Mouse (Mus musculus): ENCODE measurements around the gene Mpped2. TPM values are rescaled to one million over a fixed set of nuclear protein-coding genes. Genes with fewer than 3 reads are reported as not detected.

The Mpped2 gene
- total RNA-seq, 2 experiments from 2014 or later: 29.9 to 32.2 TPM

DNA sequence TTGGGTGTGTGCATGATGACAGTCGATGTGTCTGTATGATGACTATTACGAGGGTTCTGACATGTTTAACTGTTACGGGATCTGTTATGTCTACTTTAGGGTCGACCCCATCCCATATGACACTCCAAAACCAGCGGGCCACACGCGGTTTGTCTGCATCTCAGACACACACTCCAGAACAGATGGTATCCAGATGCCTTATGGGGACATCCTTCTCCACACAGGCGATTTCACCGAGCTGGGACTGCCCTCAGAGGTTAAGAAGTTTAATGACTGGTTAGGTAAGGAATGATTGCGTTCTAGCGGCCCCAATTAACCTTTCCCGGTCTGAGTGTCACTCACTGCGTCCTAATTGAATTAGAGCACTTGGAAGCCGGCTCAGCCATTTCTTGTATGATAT lies 51.5 kb downstream of the Mpped2 start:
- no peak for DNase-seq (ENCODE audit: low spot score in 2 of 2)

DNA sequence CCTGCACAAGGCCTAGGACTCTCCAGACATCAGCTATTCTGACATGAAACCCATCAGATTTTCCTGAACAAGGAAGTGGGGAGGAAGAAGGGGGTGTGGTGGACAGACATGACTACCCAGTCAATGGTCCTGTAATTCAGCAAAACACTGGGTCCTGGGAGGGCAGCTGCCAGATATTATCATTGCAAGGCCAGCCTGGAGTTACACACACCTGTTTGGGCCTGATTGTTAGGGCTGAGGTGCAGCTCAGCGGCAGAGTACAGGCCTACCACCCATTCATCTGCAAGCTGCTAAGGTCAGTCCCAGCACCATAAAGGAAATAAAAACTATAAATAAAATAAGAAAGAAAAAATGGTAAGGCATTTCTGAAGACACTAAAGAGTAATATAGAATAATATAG lies 52.3 kb downstream of the Mpped2 start:
- no peak for DNase-seq (ENCODE audit: low spot score in 2 of 2)

DNA sequence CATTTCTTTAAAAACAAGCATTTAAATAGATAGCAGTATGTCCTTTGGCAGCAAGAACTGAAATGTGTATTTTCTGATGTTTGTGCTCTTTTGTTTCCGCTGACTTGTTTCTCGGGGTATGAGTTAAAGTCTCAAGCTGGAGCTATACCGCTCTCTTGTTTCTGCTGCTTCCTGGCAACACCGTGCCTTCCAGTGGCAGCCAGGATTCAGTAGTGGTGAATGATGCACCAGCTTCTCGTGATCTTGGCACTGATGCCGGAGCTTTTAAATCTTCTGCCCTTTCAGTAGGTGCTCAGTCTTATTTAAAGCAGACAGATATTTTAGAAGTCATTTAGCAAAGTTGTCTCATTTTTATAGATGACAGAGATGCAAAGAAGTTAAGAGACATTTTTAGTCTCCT lies 53.1 kb downstream of the Mpped2 start:
- peak; percentile 26 to 27 for DNase-seq (ENCODE audit: low spot score in 2 of 2)

DNA sequence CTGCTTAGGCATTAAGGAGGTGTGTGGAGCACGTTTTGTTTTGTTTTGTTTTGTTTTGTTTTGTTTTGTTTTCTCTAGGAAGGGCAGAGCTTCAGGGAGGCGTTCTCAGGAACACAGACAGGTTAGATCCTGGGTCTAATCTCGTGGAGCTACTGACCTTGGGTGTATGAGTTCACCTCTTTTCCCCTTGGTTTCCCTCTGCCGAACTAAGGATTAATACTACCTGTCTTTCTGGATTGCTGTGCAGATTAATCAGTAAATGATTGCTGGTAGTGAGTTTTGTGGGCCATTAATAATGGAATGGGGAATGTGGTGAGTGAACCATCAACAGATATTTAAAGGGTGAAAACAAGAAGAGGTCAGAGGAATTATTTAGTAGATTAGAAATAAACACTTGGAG lies 53.8 kb downstream of the Mpped2 start:
- DNase-seq (ENCODE audit: low spot score in 2 of 2): no peak

DNA sequence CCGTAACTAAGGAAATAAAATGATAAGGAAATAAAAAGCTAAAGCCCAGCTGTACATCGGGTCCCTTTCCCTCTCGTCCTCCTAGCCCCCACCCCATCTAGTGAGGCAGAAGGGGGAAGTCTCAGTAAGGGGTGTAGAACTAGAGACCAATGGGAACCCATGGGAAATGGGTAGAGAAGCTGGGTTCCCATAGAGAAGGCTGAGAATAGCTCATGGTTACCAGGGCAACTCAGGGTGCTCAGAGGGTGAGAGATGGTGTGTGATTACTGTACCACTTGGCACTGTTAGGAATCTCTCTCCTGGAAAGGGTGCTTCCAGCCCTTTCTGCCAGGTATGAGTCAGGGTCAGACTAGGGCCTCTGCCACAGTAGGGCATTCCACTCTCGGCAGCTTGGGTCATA lies 54.3 kb downstream of the Mpped2 start:
- DNase-seq (ENCODE audit: low spot score in 2 of 2): no peak

DNA sequence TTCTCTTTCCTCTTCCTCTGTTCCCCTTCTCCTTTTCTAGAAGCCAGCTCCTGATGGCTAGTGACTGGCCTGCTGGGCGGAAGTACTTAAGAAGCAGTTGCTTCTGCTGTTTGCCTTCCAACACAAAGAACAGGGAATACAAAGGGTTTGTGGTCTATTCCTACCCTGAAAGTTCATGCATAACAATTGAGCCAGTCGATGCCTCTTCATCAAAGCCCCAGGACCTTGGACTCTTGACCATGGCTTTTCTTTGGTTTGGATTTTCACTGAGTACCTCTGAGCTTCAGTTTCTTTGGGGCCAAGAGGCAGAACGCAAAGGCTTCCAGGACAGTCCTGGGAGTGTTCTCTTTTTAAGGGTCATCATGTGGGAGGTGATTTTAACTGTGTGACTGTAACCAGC lies 57.8 kb downstream of the Mpped2 start:
- DNase-seq (ENCODE audit: low spot score in 2 of 2): no peak

DNA sequence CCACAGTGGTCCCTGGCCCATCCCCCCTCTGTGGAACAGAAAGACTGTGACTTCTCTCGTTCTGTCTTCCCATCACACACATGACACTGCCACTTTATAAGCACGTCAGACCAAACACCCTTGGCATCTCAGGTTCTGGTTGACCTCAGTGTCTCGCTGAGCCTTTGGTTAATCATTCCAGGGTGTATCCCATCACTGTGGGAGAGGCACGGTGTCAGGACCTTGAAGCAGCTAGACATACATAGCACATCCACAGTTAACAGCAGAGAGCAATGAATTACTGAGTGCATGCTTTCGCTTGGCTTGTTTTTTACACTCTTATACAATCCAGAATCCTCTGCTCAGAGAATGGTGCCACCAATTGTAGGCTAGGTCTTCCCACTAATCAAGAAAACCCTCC lies 60.6 kb downstream of the Mpped2 start:
- no peak for DNase-seq (ENCODE audit: low spot score in 2 of 2)

DNA sequence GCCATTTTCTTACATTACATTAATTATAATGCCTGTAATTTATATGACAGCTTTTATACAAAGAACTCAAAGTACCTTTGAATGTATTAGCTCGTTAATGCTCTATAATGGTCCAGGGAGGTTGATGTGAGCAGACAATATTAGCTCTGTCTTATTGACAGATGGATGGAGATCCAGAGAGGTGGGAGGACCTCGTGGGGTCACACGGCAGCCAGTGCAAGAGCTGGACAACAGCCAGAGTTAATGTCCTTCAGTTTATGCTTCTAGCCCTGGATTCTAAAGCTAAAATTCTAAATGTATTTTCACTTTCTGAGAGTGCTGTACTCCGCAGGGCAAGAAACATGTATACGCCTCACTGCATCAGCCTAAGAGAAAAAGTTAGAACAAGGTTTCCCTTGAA lies 61.6 kb downstream of the Mpped2 start:
- no peak for DNase-seq (ENCODE audit: low spot score in 2 of 2)

DNA sequence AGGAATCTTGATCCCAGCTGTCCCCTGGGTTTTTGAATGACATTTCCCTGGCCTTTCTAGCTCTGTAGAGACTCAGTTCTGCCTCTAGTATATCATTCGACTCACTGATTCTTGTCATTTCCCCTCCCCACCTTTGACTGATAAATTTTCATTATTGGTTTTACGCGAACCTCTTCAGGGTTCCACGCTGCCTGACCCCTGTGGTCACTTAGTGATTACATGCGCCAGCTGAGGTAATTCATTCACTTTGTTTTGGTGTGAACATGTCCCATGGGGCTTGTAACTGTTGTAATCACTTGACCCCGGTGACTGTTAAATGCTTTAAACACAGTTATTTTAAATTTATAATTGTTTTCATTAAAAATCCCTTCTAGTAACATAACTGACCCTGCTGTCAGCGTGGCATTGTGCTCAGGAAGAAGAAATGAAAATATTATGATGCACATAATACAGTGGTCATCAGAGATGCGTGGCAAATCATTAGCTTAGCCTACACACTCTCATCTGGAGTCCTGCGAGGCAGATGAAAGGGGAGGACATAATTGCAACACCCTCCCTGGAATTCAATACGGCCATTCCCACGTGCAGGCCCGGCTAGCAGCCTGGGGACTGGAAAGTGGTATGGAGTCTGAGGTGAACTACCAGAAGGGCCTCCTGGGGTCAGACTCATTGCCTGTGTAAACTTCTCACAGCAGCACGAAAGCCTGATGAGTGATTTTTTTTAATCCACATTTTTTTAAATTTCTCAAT lies 63.5 kb downstream of the Mpped2 start:
- no peak for DNase-seq (ENCODE audit: low spot score in 2 of 2)

DNA sequence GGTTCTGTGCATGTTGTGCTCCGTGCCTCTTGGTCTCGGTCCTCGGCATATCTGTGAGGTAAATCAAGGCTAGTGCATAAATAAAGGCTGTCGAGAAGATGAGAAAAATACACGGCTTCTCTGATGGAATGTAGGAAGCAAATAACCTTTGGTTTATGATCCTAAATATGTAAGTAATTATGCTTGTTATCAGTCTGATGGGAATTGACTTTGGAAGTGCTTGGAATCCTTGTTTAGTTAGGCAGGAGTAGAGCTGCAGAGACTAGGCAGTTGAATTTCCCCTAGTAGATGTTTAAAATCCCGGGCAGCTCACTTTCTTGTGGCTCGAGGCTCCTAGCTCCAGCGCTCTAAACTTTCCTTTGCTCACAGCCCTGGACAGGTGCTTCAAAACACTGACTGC lies 69.9 kb downstream of the Mpped2 start:
- no peak for DNase-seq (ENCODE audit: low spot score in 2 of 2)

DNA sequence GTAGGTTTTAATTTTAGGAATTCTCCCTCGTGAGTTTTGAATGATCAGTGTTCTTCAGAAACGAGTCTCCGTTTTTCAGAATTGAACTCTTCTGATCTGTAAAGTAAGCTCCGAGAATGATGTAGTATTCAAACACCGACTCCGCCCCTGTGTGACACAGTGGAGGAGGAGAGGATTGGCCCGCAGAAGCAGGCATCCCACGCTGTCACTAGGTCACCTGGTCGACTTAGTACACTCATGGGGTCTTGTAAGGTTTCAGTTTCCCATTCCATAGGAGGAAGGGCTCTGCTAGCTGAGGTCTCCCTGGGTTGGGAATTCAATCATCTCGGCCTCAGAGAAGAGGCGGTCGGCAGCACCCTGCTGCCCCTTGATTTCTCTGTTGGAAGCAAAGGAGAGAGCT lies 76.2 kb downstream of the Mpped2 start:
- DNase-seq (ENCODE audit: low spot score in 2 of 2): no peak

DNA sequence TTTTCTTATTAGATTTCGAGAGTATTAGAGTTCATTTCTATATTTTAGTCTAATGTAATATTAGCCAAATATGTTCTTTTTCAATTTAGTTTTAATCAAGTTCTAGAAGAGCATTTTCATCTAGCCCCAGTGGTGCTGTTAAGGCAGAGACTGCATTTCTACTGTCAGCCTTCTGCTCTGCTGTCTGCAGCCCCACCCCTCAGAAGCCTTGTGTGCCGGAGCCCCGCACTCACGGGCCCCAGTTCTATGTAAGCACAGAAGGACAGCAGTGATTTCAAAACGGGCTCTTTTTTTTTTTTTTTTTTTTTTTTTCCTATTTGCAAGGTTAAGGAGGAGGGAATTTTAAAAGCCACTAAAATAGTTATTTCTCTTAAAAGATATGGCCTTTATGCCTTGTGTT lies 79.6 kb downstream of the Mpped2 start:
- no peak for DNase-seq (ENCODE audit: low spot score in 2 of 2)

DNA sequence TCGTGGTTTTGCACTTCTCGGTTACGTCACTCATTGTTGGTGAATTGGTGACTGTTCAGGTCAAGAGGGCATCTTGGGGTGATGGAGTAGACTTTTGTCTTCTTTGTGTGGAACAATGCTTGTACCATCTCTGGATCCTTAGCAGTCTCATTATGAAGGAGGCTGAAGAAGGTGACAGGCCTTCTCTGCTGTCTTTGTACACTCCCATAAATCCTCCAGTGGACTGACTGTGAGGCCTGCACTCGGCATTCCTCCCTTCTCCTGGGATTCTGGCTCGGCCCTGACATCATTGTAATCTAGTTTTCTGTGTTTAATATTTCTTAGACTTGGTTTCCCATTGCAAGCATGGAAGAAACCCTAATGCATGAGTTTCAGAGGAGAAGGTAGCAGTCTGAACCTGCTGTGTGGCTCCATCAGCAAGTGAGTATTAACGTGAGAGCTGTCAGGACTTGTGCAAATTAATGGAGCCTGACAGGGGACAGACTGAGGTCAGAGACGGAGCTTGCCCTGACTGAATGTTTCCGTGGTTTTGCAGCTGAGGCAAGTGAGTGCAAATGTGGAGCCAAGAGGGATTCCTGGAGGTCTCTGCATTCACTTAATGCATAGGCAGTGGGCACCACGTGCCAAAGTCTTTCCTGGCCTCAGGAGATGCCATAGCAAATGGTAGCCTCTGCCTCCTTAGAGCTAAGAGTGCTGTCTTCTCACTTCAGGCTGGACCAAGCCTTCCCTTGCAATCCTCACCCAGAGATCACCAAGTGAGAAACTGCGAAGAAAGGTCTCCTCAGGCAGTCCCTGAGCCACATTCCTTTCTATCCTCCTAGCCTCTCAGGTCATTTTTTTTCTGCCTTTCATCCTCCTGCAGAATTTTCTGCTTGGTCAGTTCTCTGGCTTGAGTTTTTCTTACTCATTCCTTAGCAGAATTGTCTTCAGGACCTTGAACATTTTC lies 81.5 kb downstream of the Mpped2 start:
- DNase-seq (ENCODE audit: low spot score in 2 of 2): no peak

DNA sequence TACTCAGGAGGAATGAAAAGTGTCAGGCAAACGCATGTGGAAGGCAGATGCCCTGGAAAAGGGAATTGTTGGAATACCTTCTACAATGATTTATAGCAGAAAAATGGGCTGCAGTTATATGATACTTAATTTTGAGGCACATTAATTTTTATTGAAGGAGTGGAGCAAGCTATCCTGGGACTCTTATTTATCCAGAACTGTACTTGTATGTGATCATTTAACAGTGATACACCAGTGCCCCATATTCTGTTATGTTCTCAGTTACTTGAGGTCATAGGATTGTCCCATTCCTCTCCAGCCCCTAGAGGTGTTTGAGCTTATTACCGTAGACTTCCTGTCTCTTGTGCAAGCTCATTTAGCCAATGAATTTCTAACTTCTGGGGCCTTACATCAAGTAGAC lies 82.9 kb downstream of the Mpped2 start:
- no peak for DNase-seq (ENCODE audit: low spot score in 2 of 2)

DNA sequence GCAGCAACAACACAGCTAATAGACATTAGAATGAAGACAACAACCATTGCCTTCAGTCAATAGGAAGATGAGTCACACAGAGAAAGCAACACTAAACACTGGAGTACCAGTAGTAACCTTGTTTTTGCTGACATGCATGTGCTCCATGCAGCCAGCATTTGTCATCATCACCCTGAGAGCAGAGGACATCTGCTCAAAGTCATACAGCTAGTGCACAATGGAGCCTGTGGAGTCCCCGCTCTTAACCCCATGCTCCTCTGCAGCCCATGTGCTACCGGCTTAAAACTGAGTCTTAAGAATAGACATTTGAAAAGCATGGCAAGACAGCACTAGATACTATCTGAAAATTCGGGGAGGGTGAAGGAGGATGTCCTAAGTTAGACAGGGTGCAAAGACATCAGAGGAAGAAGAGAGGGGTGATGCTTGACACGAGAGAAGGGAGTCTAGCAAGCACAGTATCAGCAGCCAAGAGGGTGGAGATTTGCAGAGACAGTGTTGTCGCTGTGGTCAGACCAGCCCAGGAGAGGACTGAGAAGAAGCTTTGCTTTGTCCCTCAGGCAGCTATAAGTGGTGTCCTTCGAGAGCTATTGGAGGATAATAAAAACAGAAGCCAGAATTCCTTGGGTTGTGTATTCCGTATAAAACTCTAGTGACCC lies 85.9 kb downstream of the Mpped2 start:
- no peak for DNase-seq (ENCODE audit: low spot score in 2 of 2)

DNA sequence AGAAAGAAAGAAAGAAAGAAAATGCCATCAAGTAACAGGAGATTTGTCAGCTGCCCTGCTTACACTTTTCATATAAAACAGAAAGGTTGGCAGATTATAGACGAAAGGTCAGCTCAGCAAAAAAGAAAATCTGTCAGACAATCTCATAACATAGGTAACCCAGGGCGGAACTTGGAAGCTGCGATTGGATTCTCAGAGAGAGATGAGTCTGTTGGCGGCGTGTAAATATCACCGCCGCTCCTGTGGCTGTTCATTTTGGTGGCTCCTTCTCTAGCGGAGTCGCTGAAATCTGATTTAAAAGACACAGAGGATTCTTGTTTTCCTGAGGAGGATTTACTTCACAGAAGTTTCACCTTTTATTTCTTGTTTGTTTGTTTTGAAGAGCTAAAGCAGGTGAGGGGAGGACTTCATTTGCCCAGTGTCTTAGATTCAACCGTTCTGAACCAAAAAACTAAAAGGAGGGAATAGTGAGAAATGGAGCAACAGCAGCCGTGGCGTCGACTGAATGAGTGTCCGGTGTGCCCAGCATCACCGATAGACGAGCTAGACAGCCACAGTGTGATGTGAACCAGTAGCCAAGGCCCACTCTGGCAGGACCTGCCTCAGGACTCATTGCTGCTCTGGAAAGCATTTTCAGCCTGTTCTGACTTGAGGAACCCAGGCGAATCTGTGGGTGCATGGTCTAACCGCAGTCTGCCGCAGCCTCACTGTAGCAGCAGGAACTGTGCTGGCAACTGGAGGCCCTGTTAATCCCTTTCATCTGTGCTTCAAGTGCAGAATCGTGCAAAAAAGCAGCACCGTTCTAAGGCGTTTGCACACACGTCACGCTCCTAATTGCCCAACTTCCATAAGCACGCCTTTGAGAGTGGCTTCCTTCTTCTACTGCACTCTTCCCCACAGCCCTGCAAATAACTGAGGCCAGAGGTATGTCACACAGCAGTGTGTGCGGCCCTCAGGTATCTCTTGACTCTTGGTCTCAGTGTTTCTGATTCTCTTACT lies 88.4 kb downstream of the Mpped2 start:
- no peak for DNase-seq (ENCODE audit: low spot score in 2 of 2)

DNA sequence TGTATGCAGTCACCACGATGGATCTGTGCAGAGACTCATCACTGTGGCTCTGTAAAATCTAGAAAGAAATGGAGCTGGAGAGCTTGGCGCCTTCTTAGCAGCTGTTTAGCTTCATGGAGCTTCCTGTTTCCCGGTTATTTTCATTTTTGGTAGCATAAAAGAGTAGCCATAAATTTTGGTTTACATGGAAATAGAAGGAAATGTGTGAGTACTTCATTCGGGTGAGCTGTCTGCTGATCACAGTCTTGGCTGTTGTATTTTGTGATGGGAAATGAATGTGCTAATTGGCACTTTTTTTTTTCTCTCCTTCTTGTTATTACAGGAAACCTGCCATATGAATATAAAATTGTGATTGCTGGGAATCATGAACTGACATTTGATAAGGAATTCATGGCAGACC lies 90.2 kb downstream of the Mpped2 start:
- no peak for DNase-seq (ENCODE audit: low spot score in 2 of 2)

DNA sequence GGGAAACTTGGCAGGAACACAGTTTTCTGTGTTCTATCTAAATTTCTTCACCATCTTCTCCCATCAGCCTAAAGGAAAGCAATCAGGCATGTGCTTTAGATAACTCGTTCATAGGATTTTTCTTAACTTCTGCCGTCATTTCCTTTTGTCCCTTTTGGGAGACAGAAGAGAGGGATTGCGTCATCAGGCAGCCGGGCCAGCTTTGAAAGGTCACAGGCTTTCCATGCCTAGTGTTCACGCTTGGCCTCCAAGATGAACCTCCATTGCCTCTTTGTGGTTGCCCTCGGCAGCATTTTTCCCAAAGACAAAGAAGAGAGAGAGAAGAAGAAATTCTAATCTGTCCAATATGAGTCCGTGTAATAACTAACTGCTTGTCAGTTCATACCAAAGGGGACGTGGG lies 95.0 kb downstream of the Mpped2 start:
- DNase-seq (ENCODE audit: low spot score in 2 of 2): no peak

DNA sequence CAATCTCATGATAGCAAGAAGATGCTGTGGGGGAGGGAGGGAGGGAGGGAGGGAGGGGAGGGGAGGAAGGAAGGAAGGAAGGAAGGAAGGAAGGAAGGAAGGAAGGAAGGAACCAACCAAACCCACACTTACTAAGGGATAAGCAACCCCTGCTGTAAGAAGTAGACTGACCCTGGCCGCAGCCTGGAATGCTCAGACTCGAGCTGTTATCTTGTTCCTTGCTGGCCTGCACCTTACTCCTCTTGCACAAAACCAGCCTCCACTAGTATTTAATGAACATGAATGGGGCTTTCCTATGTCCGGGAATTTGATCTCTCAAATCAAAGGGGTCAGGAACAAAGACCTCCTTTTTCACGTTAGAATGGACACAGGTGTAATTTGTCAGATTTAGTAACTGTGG lies 95.5 kb downstream of the Mpped2 start:
- DNase-seq (ENCODE audit: low spot score in 2 of 2): no peak

DNA sequence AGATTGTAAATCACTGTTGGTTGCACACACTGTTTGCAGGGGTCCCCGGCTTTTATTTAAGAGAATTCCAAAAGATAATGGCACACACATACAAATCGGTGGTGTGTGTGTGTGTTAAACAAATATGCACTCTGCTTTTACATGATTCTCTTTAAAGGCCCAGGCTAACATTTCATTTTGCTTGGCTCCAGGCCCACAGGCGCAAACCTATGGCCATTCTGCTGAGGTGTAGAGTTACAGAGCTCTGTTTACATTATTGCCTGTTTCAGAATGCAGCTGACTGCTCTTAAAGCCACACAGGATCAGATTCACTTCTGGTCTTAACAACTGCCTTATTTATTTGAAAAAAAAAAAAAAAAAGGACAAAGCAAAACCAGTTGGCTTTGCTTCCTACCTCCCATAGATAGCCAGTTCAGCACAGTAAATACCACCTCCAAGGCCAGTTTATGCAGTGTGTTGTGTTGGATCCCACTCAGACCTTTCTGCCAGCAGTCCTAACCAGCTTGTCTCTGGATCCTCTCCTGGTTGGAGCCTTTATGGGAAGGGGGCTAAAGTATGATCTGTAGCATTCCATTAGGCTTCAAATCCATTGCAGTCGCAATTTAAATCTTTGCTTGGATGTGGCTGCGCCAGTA lies 96.7 kb downstream of the Mpped2 start:
- DNase-seq (ENCODE audit: low spot score in 2 of 2): no peak

Data from left cerebral cortex, adult 18-20 months (tissue).